Mouse (Mus musculus): ENCODE measurements around the gene Tube1. TPM values are rescaled to one million over a fixed set of nuclear protein-coding genes. Genes with fewer than 3 reads are reported as not detected.
A peak's percentile ranks its signal among the peaks of the same experiment; 100 is the strongest.
"Not testable (repeated sequence)": the region's sequence is repeated elsewhere in the genome, so short reads cannot be mapped to it uniquely, and the experiment has no call there.

Gene Tube1
- total and polyA plus RNA-seq, 3 experiments: 0.60 to 1.3 (median 0.80) TPM

DNA sequence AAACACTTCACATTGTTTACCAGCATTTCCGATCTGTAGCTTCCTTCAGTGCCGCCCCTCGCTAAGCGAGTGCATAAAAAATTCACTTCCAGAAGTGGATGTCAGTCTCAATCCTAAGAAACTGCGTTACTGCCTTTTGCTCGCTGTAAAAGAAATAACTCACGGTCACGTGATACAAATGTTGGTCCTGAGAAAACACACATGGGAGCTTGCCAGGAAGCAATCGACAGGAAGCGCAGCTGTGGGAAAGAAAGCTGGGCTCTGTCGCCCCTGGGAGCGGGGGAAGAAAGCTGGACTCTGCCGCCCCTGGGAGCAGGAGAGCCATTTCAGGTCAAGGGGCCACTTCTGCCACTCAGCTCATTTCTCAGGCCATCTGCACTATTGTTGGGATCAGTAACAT is 39.3 kb downstream of the Tube1 start:
- WGBS: 32% methylated on average over 13 of the region's 13 CpGs
- intact Hi-C loops (cut with DNase I): loop anchor here (5.0 kb wide), 1 partner anchor 439 kb away; the partner anchor contains the start of gene Traf3ip2
- DNase-seq: peak; percentile 63 to 66
- TF ChIP-seq POLR2A (IDR thresholded peaks at IDR 0.05; ENCODE audit: insufficient read depth, low read depth, low read length) (peak; percentile 44; the same call in 1 of the 2 replicates), CTCF (IDR thresholded peaks at IDR 0.05) (no peak), EP300 (IDR thresholded peaks at IDR 0.05; ENCODE audit: insufficient read depth, low read depth, low read length) (no peak)
- Histone ChIP-seq H3K36me3 (ENCODE audit: control insufficient read depth, insufficient read depth, low read length) (no peaks in the 10 kb centered on the region), H3K4me1 (ENCODE audit: control insufficient read depth, insufficient read depth, low read length) (peaks cover 6% of the 10 kb centered on the region), H3K9ac (ENCODE audit: low read depth, low read length) (no peak overlapping the region), H3K27ac (peak overlapping the region; percentile 70), H3K27me3 (ENCODE audit: control insufficient read depth, insufficient read depth, low read length) (no peaks in the 10 kb centered on the region), H3K79me2 (replicated peaks; ENCODE audit: control insufficient read depth, insufficient read depth, low read length) (no peaks in the 10 kb centered on the region), H3K4me3 (peak overlapping the region; percentile 58)

DNA sequence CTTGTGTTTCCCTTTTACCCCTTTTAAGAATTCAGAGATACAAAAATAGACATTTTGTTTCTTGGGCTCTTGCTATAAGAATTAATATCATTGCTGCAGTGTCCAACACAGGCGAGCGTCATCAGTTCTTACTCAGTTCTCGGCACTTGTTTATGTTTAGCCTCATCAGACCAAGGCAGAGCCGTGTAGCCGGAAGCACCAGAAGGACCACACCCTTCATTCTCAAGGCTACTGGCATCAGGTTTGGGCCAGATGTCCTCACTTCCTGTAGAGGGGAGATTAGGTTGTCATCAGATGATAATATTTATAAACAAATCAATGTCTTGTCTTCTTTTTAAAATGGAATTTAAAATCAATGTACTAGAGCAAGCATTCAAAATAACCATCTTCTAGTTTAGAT is 43.2 kb downstream of the Tube1 start:
- H3K9ac ChIP-seq (ENCODE audit: low read depth, low read length): no peak overlapping the region
- H3K79me2 ChIP-seq (replicated peaks; ENCODE audit: control insufficient read depth, insufficient read depth, low read length): no peaks in the 10 kb centered on the region
- peak overlapping the region; percentile 7 for H3K27ac ChIP-seq
- no peaks in the 10 kb centered on the region for H3K36me3 ChIP-seq (ENCODE audit: control insufficient read depth, insufficient read depth, low read length)
- WGBS: 37% methylated on average over 5 of the region's 5 CpGs
- DNase-seq: peak in 1 of 2 experiments; percentile 11
- TF ChIP-seq EP300 (IDR thresholded peaks at IDR 0.05; ENCODE audit: insufficient read depth, low read depth, low read length) (no peak), POLR2A (IDR thresholded peaks at IDR 0.05; ENCODE audit: insufficient read depth, low read depth, low read length) (no peak), CTCF (IDR thresholded peaks at IDR 0.05) (no peak)
- intact Hi-C loops (cut with DNase I): no loop called here
- H3K4me1 ChIP-seq (ENCODE audit: control insufficient read depth, insufficient read depth, low read length): peaks cover 6% of the 10 kb centered on the region
- H3K4me3 ChIP-seq: no peak overlapping the region
- no peaks in the 10 kb centered on the region for H3K27me3 ChIP-seq (ENCODE audit: control insufficient read depth, insufficient read depth, low read length)

DNA sequence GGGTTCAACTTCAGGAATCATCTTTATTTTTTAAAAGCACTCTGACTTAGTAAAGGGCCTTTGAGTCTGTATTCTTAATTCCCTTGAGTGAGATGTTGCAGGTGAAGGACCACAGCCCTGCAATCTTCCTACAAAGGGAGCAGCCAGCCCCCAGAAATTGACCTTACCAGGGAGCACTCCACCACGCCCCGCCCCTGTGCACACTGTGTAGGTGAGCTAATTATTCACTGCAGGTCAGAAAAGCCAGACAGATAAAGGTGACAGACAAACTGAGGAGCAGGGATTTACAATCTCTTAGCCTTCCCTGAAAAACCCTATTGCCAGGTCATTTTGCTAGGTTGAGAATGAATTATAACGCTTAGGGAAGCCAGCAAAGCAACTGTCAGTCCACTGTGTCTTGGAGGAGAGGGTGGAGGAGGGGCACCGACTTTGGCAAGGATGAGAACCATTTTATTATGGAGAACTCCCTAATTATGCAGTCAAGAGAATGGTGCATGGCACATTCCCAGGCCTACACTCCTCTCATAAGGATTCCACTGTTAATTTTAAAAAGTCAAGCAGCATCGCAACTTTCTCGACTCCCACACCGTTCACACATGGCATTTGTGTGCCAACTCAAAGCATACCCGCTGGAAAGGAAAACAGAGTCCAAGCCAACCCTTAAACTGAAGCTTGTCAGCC is 51.2 kb downstream of the Tube1 start:
- WGBS: 89% methylated on average over 8 of the region's 8 CpGs
- no peaks in the 10 kb centered on the region for H3K36me3 ChIP-seq (ENCODE audit: control insufficient read depth, insufficient read depth, low read length)

DNA sequence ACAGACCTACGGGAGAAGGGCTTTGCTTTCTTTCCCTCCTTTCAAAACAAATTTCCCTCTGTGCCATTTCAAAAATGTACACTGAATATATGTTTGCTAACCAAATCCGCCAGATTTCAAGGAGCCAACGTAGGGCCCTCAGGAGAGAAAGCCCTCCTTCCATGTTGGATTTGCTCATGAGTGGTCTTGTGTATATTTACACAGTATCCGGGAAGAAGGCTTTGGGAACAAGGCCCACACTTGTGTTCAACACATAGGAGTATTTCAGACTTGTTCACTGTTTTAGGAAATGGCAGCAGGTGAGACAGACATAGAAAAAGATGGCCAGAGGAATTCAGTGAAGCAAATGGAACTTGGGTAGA is 51.8 kb downstream of the Tube1 start:
- no peak overlapping the region for H3K27ac ChIP-seq
- 92% methylated on average over 4 of the region's 4 CpGs for WGBS
- H3K36me3 ChIP-seq (ENCODE audit: control insufficient read depth, insufficient read depth, low read length): no peaks in the 10 kb centered on the region
- H3K27me3 ChIP-seq (ENCODE audit: control insufficient read depth, insufficient read depth, low read length): no peaks in the 10 kb centered on the region
- H3K4me1 ChIP-seq (ENCODE audit: control insufficient read depth, insufficient read depth, low read length): no peaks in the 10 kb centered on the region
- H3K4me3 ChIP-seq: no peak overlapping the region
- intact Hi-C loops (cut with DNase I): no loop called here
- no peak overlapping the region for H3K9ac ChIP-seq (ENCODE audit: low read depth, low read length)
- no peaks in the 10 kb centered on the region for H3K79me2 ChIP-seq (replicated peaks; ENCODE audit: control insufficient read depth, insufficient read depth, low read length)
- no peak for DNase-seq
- no peak for TF ChIP-seq POLR2A (IDR thresholded peaks at IDR 0.05; ENCODE audit: insufficient read depth, low read depth, low read length)
- no peak for TF ChIP-seq EP300 (IDR thresholded peaks at IDR 0.05; ENCODE audit: insufficient read depth, low read depth, low read length)
- no peak for TF ChIP-seq CTCF (IDR thresholded peaks at IDR 0.05)

More for the DNA sequence above, 51.2 kb downstream of the Tube1 start:
- TF ChIP-seq EP300 (IDR thresholded peaks at IDR 0.05; ENCODE audit: insufficient read depth, low read depth, low read length): no peak
- no peak for TF ChIP-seq POLR2A (IDR thresholded peaks at IDR 0.05; ENCODE audit: insufficient read depth, low read depth, low read length)
- TF ChIP-seq CTCF (IDR thresholded peaks at IDR 0.05): no peak
- DNase-seq: no peak
- intact Hi-C loops (cut with DNase I): no loop called here
- H3K4me1 ChIP-seq (ENCODE audit: control insufficient read depth, insufficient read depth, low read length): no peaks in the 10 kb centered on the region
- no peak overlapping the region for H3K9ac ChIP-seq (ENCODE audit: low read depth, low read length)
- no peaks in the 10 kb centered on the region for H3K79me2 ChIP-seq (replicated peaks; ENCODE audit: control insufficient read depth, insufficient read depth, low read length)
- no peak overlapping the region for H3K27ac ChIP-seq
- no peaks in the 10 kb centered on the region for H3K27me3 ChIP-seq (ENCODE audit: control insufficient read depth, insufficient read depth, low read length)
- H3K4me3 ChIP-seq: no peak overlapping the region

DNA sequence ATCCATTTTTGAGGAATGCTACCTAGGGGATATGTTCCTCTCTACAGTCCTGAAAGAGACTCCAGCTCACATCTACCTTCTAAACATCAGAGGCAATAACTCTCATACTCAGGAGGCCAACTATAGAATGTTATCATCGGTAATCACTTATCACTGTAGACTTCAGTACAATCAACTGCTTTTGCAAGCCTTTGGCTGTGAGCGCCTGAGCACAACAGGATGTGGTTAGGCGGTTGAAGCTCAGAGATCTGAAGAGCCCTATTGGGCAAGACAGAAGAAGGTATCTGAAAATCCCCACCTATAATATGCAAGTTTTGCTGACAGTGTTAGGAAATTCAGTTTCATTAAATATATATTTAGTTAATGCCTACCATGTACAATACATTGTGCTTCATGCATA is 58.9 kb downstream of the Tube1 start:
- Histone ChIP-seq H3K79me2 (replicated peaks; ENCODE audit: control insufficient read depth, insufficient read depth, low read length) (no peaks in the 10 kb centered on the region), H3K4me1 (ENCODE audit: control insufficient read depth, insufficient read depth, low read length) (no peaks in the 10 kb centered on the region), H3K36me3 (ENCODE audit: control insufficient read depth, insufficient read depth, low read length) (no peaks in the 10 kb centered on the region), H3K4me3 (no peak overlapping the region), H3K27ac (no peak overlapping the region), H3K9ac (ENCODE audit: low read depth, low read length) (no peak overlapping the region), H3K27me3 (ENCODE audit: control insufficient read depth, insufficient read depth, low read length) (no peaks in the 10 kb centered on the region)
- DNase-seq: no peak
- TF ChIP-seq CTCF (IDR thresholded peaks at IDR 0.05) (no peak), POLR2A (IDR thresholded peaks at IDR 0.05; ENCODE audit: insufficient read depth, low read depth, low read length) (no peak), EP300 (IDR thresholded peaks at IDR 0.05; ENCODE audit: insufficient read depth, low read depth, low read length) (no peak)
- WGBS: 85% methylated on average over 3 of the region's 3 CpGs
- intact Hi-C loops (cut with DNase I): no loop called here

DNA sequence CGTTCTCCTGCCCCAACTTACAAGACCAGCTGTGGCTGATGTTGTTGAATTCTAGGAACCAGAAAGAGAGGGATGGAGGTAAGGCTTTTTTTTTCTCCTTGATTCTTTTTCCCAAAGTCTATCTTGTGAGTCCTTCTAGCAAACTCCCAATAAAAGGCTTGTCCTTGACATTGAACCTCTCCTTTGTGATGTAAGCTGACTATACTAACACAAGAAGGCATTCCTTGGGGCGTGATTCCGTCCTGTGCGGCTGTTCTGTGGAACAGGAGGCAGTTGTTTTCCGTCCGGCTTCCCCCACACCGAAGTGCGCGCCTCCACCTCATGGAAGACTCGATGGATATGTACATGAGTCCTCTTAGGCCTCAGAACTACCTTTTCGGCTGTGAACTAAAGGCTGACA is 64.4 kb downstream of the Tube1 start:
- intact Hi-C loops (cut with DNase I); H3K27ac ChIP-seq; H3K4me3 ChIP-seq; H3K9ac ChIP-seq (ENCODE audit: low read depth, low read length); H3K79me2 ChIP-seq (replicated peaks; ENCODE audit: control insufficient read depth, insufficient read depth, low read length); DNase-seq; H3K36me3 ChIP-seq (ENCODE audit: control insufficient read depth, insufficient read depth, low read length); H3K27me3 ChIP-seq (ENCODE audit: control insufficient read depth, insufficient read depth, low read length); H3K4me1 ChIP-seq (ENCODE audit: control insufficient read depth, insufficient read depth, low read length): not testable (repeated sequence)
- WGBS: 95% methylated on average over 11 of the region's 11 CpGs

Other genes starting within 250 kb of the Tube1 start
- gene Lama4, start 168.5 kb upstream of the Tube1 start, total RNA-seq (2021): 10 to 100 TPM; 51.8 to 55.4 TPM
- 40.7 and 52.7 TPM in 2 replicates for gene Lama4, start 168.5 kb upstream of the Tube1 start, polyA plus RNA-seq (2012; rRNA removed)
- gene Fam229b, start 62 bp upstream of the Tube1 start, total RNA-seq (2021): 1 to 10 TPM; 4.6 to 6.5 TPM
- gene Fam229b, start 62 bp upstream of the Tube1 start, polyA plus RNA-seq (2012; rRNA removed): 3.3 and 5.8 TPM in 2 replicates
- under 1 TPM in 1 of 2 experiments, not detected in 1; 0.32 TPM for gene Ccn6, start 29.8 kb downstream of the Tube1 start, total RNA-seq (2021)
- 0.23 TPM in 1 of 2 replicates, not detected in the other for gene Ccn6, start 29.8 kb downstream of the Tube1 start, polyA plus RNA-seq (2012; rRNA removed)
- gene Fyn, start 234.9 kb downstream of the Tube1 start, total RNA-seq (2021): 10 to 100 TPM; 26.1 to 29.7 TPM
- 23.2 and 36.4 TPM in 2 replicates for gene Fyn, start 234.9 kb downstream of the Tube1 start, polyA plus RNA-seq (2012; rRNA removed)

Measured in heart, adult 2 months (tissue).